Mouse (Mus musculus): Measurements from ENCODE around the gene Thop1. TPM values are rescaled to one million over a fixed set of nuclear protein-coding genes. Genes with fewer than 3 reads are reported as not detected.
A peak's percentile ranks its signal among the peaks of the same experiment; 100 is the strongest.

Thop1 gene
- polyA plus RNA-seq, 2 experiments = 54.1 to 79.0 TPM

DNA sequence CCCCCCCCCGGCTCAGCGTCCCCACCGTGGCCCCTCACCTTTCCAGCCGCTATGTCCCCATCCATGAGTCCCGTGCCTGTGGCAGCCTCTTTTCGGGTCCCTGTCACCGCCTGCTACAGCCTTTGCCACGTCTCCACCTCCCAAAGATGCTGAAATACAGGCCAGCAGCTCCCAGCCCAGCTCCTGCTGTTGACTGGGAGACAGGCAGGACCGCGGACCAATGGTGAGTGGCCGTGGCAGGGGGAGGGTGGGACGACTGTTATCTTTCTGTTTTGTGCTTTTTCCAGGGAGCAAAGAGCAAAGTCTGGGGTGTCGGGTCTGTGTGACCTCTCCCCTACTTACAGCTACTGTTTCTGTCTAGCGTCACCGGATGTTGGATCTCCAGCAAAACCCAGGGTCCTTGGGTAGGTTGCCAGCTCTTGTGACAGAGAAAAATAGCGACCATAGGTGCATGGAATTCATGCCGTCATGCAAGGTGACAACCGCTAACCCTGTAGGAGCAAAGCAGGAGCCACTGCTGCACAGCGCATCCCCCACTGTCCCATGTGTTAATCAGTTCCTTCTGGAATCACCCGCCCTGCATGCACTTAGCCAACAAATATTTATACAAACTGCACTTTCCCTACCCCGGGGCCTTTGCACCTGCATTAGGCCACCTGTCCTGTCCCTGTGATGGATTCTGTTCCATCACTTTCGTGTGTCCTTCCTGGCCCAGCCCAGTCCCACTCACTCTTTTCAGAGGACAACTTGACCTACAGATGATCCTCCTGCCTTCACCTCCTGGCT lies 22.8 kb downstream of the Thop1 start:
- H3K27me3 ChIP-seq (ENCODE audit: control insufficient read depth, insufficient read depth, low read length) = no peaks in the 10 kb centered on the region
- H3K36me3 ChIP-seq (ENCODE audit: control insufficient read depth, insufficient read depth, low read length) = no peaks in the 10 kb centered on the region
- H3K9me3 ChIP-seq (ENCODE audit: control insufficient read depth, low read length) = no peaks in the 10 kb centered on the region
- no peak overlapping the region for H3K4me2 ChIP-seq (replicated peaks; ENCODE audit: low read depth, low read length, severe bottlenecking)
- DNase-seq (ENCODE audit: low spot score) = no peak
- no peak overlapping the region for H3K4me3 ChIP-seq (replicated peaks; ENCODE audit: low read length)
- no peak for ATAC-seq (ENCODE audit: low FRiP score, low read depth)
- WGBS = 51% methylated on average over 22 of the region's 22 CpGs
- no peak overlapping the region for H3K9ac ChIP-seq (ENCODE audit: low read depth, low read length, severe bottlenecking)
- no peak for TF ChIP-seq POLR2A (IDR thresholded peaks at IDR 0.05; ENCODE audit: borderline replicate concordance, extremely low read depth, insufficient read depth, insufficient read length)
- H3K4me1 ChIP-seq (ENCODE audit: control insufficient read depth, insufficient read depth, low read length) = peaks cover 6% of the 10 kb centered on the region; the same call in 1 of the 2 replicates
- H3K27ac ChIP-seq (replicated peaks; ENCODE audit: low read depth, low read length) = no peak overlapping the region

DNA sequence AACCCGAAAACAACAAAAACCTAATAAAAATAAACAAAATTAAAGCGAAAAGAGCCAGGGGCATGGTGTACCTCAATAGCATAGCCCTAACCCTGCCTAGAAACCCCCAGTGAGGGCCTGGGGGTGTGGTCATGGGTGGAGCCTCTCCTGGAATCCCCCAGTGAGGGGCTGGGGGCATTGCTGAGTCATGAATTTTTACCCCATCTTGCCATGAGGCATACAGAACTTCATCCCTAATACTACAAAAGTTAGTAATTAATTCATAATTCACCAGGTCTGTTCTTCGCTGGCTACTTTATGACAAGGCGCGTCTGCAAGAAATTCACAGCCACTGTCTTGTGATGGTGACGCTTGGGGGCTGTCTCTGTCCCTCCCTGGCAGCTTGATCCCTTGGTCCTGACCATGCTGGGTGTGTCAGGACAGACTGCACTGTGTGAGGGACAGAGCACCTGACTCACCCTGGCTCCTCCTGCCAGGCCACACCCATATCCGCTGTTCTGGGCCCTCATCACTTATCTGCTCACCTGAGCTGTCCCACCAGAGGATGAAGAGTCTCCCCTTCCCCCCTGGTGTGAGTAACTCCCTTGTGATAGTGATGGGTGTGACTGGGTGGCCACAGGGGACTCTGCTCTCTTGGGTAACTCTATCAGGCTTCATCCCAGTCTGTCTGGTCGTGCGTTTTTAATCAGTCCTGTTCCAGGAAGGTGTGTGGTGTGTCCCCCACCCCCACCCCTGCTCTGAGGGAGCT lies 25.3 kb downstream of the Thop1 start:
- no peak overlapping the region for H3K4me3 ChIP-seq (replicated peaks; ENCODE audit: low read length)
- ATAC-seq (ENCODE audit: low FRiP score, low read depth) = no peak
- no peak for TF ChIP-seq POLR2A (IDR thresholded peaks at IDR 0.05; ENCODE audit: borderline replicate concordance, extremely low read depth, insufficient read depth, insufficient read length)
- H3K27me3 ChIP-seq (ENCODE audit: control insufficient read depth, insufficient read depth, low read length) = no peaks in the 10 kb centered on the region
- no peak overlapping the region for H3K27ac ChIP-seq (replicated peaks; ENCODE audit: low read depth, low read length)
- no peaks in the 10 kb centered on the region for H3K36me3 ChIP-seq (ENCODE audit: control insufficient read depth, insufficient read depth, low read length)
- H3K9me3 ChIP-seq (ENCODE audit: control insufficient read depth, low read length) = no peaks in the 10 kb centered on the region
- H3K9ac ChIP-seq (ENCODE audit: low read depth, low read length, severe bottlenecking) = no peak overlapping the region
- H3K4me1 ChIP-seq (ENCODE audit: control insufficient read depth, insufficient read depth, low read length) = no peaks in the 10 kb centered on the region
- WGBS = 52% methylated on average over 9 of the region's 9 CpGs
- H3K4me2 ChIP-seq (replicated peaks; ENCODE audit: low read depth, low read length, severe bottlenecking) = no peak overlapping the region
- DNase-seq (ENCODE audit: low spot score) = no peak

DNA sequence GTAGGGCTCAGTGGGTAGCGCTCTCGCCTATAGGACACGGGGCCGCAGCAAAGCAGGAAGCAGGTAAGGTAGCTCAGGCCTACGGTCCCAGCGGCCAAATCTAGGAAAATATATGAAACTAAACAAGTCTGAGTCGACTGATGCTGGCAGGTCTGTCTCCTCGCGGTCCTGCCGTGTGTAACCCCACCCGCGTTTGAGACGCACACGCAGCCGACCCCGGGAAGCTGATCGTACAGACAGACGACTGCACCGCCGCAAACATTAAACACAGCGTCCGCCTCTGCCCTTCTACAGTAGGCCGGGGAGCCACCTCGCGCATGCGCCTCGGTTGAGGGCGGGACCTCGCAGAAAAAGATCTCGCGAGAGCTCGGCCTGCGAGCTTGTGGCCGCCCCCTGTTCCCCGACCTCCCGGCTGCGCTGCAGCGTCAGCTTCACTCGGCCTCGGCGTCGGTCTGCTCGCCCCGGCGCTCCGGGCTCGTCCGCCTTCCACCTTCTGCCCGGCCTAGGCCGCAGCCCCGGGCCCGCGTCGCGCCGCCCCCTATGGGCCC lies 35.8 kb downstream of the Thop1 start, which contains the start of gene Map2k2:
Gene Map2k2 (plus strand): TSS at position 351 of the 548 bp plus-strand sequence.
- H3K27me3 ChIP-seq (ENCODE audit: control insufficient read depth, insufficient read depth, low read length) = no peaks in the 10 kb centered on the region
- H3K4me3 ChIP-seq (replicated peaks; ENCODE audit: low read length) = peak within 1 kb of the TSS; percentile 95
- peak; percentile 94 for ATAC-seq (ENCODE audit: low FRiP score, low read depth)
- TF ChIP-seq POLR2A (IDR thresholded peaks at IDR 0.05; ENCODE audit: borderline replicate concordance, extremely low read depth, insufficient read depth, insufficient read length) = peak; percentile 92; the same call in 1 of the 2 replicates
- H3K9ac ChIP-seq (ENCODE audit: low read depth, low read length, severe bottlenecking) = peak within 1 kb of the TSS; percentile 96
- DNase-seq (ENCODE audit: low spot score) = peak; percentile 97
- 0% methylated on average over 50 of the region's 56 CpGs for WGBS
- peak within 1 kb of the TSS; percentile 98 for H3K27ac ChIP-seq (replicated peaks; ENCODE audit: low read depth, low read length)
- H3K4me2 ChIP-seq (replicated peaks; ENCODE audit: low read depth, low read length, severe bottlenecking) = peak within 1 kb of the TSS; percentile 81
- peaks cover 28% of the 10 kb centered on the region for H3K36me3 ChIP-seq (ENCODE audit: control insufficient read depth, insufficient read depth, low read length)
- no peaks in the 10 kb centered on the region for H3K9me3 ChIP-seq (ENCODE audit: control insufficient read depth, low read length)
- H3K4me1 ChIP-seq (ENCODE audit: control insufficient read depth, insufficient read depth, low read length) = peaks cover 17% of the 10 kb centered on the region

DNA sequence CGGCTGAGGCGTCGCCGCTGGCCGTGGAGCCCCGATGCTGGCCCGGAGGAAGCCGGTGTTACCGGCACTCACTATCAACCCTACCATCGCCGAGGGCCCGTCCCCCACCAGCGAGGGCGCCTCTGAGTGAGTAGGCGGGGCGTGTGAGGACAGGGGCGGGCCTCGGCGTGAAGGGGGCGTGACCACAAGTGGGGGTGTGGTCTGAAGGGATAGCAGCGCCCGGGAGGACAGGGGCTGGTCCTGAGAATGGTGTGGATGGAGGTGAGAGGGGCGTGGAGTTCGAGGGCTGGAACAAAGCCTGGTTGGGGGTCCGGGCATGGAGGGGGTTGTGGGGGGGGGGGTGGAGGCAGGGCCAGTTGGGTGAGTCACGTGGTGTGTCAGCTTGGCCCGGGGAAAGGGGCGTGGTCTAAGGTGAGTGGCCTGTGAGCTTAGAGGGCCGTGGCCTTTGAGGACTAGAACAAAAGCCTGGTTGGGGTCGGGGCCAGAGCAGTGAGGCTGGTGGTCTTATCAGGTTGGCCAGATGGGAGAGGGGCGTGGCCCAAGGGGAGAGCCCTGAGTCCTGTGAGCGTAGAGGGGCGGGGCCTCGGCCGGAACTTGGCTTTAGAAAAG lies 36.4 kb downstream of the Thop1 start:
- Histone ChIP-seq H3K9ac (ENCODE audit: low read depth, low read length, severe bottlenecking) (peak overlapping the region; percentile 96), H3K27ac (replicated peaks; ENCODE audit: low read depth, low read length) (peak overlapping the region; percentile 98), H3K4me3 (replicated peaks; ENCODE audit: low read length) (peak overlapping the region; percentile 95), H3K4me1 (ENCODE audit: control insufficient read depth, insufficient read depth, low read length) (peaks cover 17% of the 10 kb centered on the region), H3K9me3 (ENCODE audit: control insufficient read depth, low read length) (no peaks in the 10 kb centered on the region), H3K4me2 (replicated peaks; ENCODE audit: low read depth, low read length, severe bottlenecking) (peak overlapping the region; percentile 81), H3K27me3 (ENCODE audit: control insufficient read depth, insufficient read depth, low read length) (no peaks in the 10 kb centered on the region), H3K36me3 (ENCODE audit: control insufficient read depth, insufficient read depth, low read length) (peaks cover 34% of the 10 kb centered on the region)
- WGBS = under 1% methylated on average over 34 of the region's 35 CpGs
- ATAC-seq (ENCODE audit: low FRiP score, low read depth) (peak; percentile 92), DNase-seq (ENCODE audit: low spot score) (peak; percentile 73)
- TF ChIP-seq POLR2A (IDR thresholded peaks at IDR 0.05; ENCODE audit: borderline replicate concordance, extremely low read depth, insufficient read depth, insufficient read length) = no peak

DNA sequence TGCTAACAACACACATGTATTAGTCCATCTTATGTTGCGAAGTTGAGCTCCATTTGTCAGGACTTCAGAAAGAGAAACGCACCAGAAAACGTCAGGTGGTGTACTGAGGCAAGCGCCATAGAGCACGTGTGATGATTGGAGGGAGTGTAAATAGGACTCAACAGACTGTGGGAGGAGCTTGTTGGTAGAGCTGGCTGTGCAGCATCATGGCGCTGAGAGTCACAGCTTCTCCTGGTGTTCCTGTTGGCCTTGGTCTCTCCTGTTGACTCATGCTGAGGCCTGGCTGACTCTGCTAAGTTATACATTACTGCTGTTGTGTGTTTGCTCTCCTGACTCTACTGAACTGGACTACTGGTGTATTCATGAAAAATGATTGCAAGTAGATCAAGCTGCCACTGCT lies 43.1 kb downstream of the Thop1 start:
- Histone ChIP-seq H3K4me2 (replicated peaks; ENCODE audit: low read depth, low read length, severe bottlenecking) (no peak overlapping the region), H3K4me3 (replicated peaks; ENCODE audit: low read length) (no peak overlapping the region), H3K9ac (ENCODE audit: low read depth, low read length, severe bottlenecking) (no peak overlapping the region), H3K27me3 (ENCODE audit: control insufficient read depth, insufficient read depth, low read length) (no peaks in the 10 kb centered on the region), H3K36me3 (ENCODE audit: control insufficient read depth, insufficient read depth, low read length) (peaks cover 85% of the 10 kb centered on the region), H3K4me1 (ENCODE audit: control insufficient read depth, insufficient read depth, low read length) (no peaks in the 10 kb centered on the region), H3K9me3 (ENCODE audit: control insufficient read depth, low read length) (no peaks in the 10 kb centered on the region), H3K27ac (replicated peaks; ENCODE audit: low read depth, low read length) (no peak overlapping the region)
- WGBS = 95% methylated on average over 6 of the region's 6 CpGs
- no peak for ATAC-seq (ENCODE audit: low FRiP score, low read depth)
- DNase-seq (ENCODE audit: low spot score) = no peak
- no peak for TF ChIP-seq POLR2A (IDR thresholded peaks at IDR 0.05; ENCODE audit: borderline replicate concordance, extremely low read depth, insufficient read depth, insufficient read length)
